Mouse (Mus musculus) heart, adult 2 months (tissue): Measurements from ENCODE around the gene Wdr25. TPM values are rescaled to one million over a fixed set of nuclear protein-coding genes. Genes with fewer than 3 reads are reported as not detected.

Source experiments
- DNase-seq, 2 experiments: peaks; one replicate each; pipeline ENCODE4 v3.0.0; 2021
- H3K27ac ChIP-seq: fragments of 200-600 bp; 2 replicates; pipeline ENCODE4 v1.8.1; 2022
- H3K27me3 ChIP-seq: fragments of 200-500 bp; 2 replicates; pipeline ENCODE4 v1.6.1; 2012; ENCODE audit warnings: mild to moderate bottlenecking, low read length, inconsistent platforms, mixed read lengths; ENCODE audit not compliant: control insufficient read depth, insufficient read depth
- H3K36me3 ChIP-seq: fragments of 200-500 bp; 2 replicates; pipeline ENCODE4 v1.6.1; 2012; ENCODE audit warnings: low read length, inconsistent platforms; ENCODE audit not compliant: control insufficient read depth, insufficient read depth
- H3K4me1 ChIP-seq: fragments of 200-500 bp; 2 replicates; pipeline ENCODE4 v1.6.1; 2011; ENCODE audit warnings: low read length; ENCODE audit not compliant: control insufficient read depth, insufficient read depth
- H3K4me3 ChIP-seq: fragments of 200-600 bp; 2 replicates; pipeline ENCODE4 v1.8.1; 2022
- H3K79me2 ChIP-seq: fragments of 200-500 bp; replicated peaks from 2 replicates; pipeline ENCODE4 v1.6.1; 2012; ENCODE audit warnings: mild to moderate bottlenecking, inconsistent platforms, low read length, moderate library complexity, mixed read lengths; ENCODE audit not compliant: control insufficient read depth, insufficient read depth
- H3K9ac ChIP-seq: fragments of 200-500 bp; 2 replicates; pipeline ENCODE4 v1.6.1; 2012; ENCODE audit warnings: low read depth, mild to moderate bottlenecking, control low read depth, inconsistent platforms, low read length, mixed read lengths
- CTCF ChIP-seq: fragments of 200-600 bp; IDR thresholded peaks from 2 replicates; pipeline ENCODE4 v1.8.1; 2022; ENCODE audit warnings: antibody characterized with exemption, mild to moderate bottlenecking, moderate library complexity
- EP300 ChIP-seq: fragments of 200-500 bp; IDR thresholded peaks from 2 replicates; pipeline ENCODE4 v1.6.1; 2011; ENCODE audit warnings: low read depth, low read length, control low read depth; ENCODE audit not compliant: insufficient read depth
- POLR2A ChIP-seq: fragments of 200-500 bp; IDR thresholded peaks from 2 replicates; pipeline ENCODE4 v1.6.1; 2011; ENCODE audit warnings: mild to moderate bottlenecking, low read depth, low read length, control low read depth; ENCODE audit not compliant: insufficient read depth
- WGBS: fragments of 180-500 bp; shearing (Covaris S2); methylation state at CpG from one replicate; pipeline ENCODE4 v1.1.7; 2018; 5-methylcytosine and 5-hydroxymethylcytosine counted together
- intact Hi-C: fragments of 180-260 bp; cut with DNase I; formaldehyde crosslinking; loops from one replicate; pipeline ENCODE4 v1.15.1; 2025
- polyA plus RNA-seq: library from polyadenylated mRNA; depleted of rRNA; stranded (reverse); fragments of >200 nt; gene quantifications from 2 replicates; pipeline ENCODE4 v1.2.3, GENCODE M21; 2012
- total RNA-seq, 2 experiments: library from RNA; stranded (reverse); gene quantifications; 2 replicates each; pipeline ENCODE4 v1.2.3; 2021

Wdr25 gene
- total and polyA plus RNA-seq, 3 experiments = 3.5 to 9.5 (median 4.9) TPM

- intact Hi-C loops = no loop called here
- no peak overlapping the region for H3K9ac ChIP-seq
- TF ChIP-seq EP300 = no peak
- TF ChIP-seq CTCF = no peak
- TF ChIP-seq POLR2A = no peak
- H3K79me2 ChIP-seq = no peaks in the 10 kb centered on the region
- WGBS = 86% methylated on average over 7 of the region's 7 CpGs
- H3K4me1 ChIP-seq = no peaks in the 10 kb centered on the region; the same call in 1 of the 2 replicates
- H3K27me3 ChIP-seq = no peaks in the 10 kb centered on the region
- H3K36me3 ChIP-seq = no peaks in the 10 kb centered on the region
- no peak overlapping the region for H3K27ac ChIP-seq
- no peak overlapping the region for H3K4me3 ChIP-seq
- DNase-seq = no peak
Measured at GRCm38 (mm10) chr12:108916447-108917042, 23.1 kb downstream of the Wdr25 start.

DNA sequence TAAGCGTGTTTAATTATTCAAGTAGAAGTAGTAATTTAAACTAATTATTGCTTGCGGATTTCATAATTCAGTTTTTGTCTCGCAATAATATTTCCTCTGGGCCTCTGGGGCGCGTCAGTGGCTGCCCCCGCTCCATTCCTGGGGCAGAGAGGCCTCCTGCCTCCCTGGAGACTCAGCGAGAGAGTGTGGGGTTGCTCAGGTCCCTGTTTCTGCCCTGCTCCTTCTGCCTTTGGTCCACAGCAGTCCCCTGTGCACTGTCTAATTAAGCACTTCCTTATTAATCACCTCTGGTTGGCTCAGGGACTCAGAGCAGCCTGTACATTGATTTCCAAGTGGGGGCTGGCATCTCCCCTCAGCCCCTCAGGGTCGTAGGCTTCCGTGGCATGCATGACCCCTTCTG, 24.1 kb downstream of the Wdr25 start:
- WGBS = 80% methylated on average over 9 of the region's 9 CpGs
- no peak overlapping the region for H3K27ac ChIP-seq
- TF ChIP-seq EP300 (no peak), POLR2A (no peak), CTCF (no peak)
- no peaks in the 10 kb centered on the region for H3K27me3 ChIP-seq
- no peaks in the 10 kb centered on the region; the same call in 1 of the 2 replicates for H3K4me1 ChIP-seq
- no peak for DNase-seq
- H3K36me3 ChIP-seq = no peaks in the 10 kb centered on the region
- H3K4me3 ChIP-seq = no peak overlapping the region
- H3K79me2 ChIP-seq = no peaks in the 10 kb centered on the region
- intact Hi-C loops = no loop called here
- H3K9ac ChIP-seq = no peak overlapping the region

DNA sequence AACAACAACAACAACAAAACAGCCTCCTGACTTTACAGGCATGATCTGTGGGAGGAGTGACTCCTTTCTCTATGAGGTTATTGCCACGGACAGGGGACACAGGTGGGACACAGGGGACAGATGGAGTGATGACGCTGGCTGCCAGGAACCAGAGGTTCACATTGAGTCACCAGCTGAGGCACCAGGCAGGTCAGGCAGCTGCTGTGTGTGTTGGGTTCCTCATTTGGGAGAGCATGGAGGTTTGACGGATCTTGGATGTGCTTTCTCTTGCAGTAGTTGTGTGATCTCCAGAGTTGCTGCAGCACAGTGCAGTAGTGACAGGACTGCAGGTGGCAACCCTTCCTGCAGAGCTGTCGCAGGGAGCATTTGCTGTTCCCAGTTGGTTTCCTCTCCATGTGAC, 25.3 kb downstream of the Wdr25 start:
- Histone ChIP-seq H3K9ac (no peak overlapping the region), H3K27ac (no peak overlapping the region), H3K79me2 (no peaks in the 10 kb centered on the region), H3K27me3 (no peaks in the 10 kb centered on the region), H3K4me3 (no peak overlapping the region), H3K4me1 (no peaks in the 10 kb centered on the region; the same call in 1 of the 2 replicates), H3K36me3 (no peaks in the 10 kb centered on the region)
- DNase-seq = no peak
- intact Hi-C loops = no loop called here
- WGBS = 54% methylated on average over 4 of the region's 4 CpGs
- TF ChIP-seq EP300 = no peak
- TF ChIP-seq CTCF = no peak
- no peak for TF ChIP-seq POLR2A

- no peak overlapping the region for H3K27ac ChIP-seq
- 88% methylated on average over 8 of the region's 11 CpGs for WGBS
- intact Hi-C loops = no loop called here
- no peaks in the 10 kb centered on the region for H3K36me3 ChIP-seq
- no peak overlapping the region for H3K4me3 ChIP-seq
- H3K27me3 ChIP-seq = no peaks in the 10 kb centered on the region
- no peaks in the 10 kb centered on the region for H3K79me2 ChIP-seq
- TF ChIP-seq EP300 (no peak), CTCF (no peak), POLR2A (no peak)
- no peak overlapping the region for H3K9ac ChIP-seq
- H3K4me1 ChIP-seq = no peaks in the 10 kb centered on the region
- DNase-seq = no peak
Measured at GRCm38 (mm10) chr12:108926606-108927111, 33.2 kb downstream of the Wdr25 start.

- H3K79me2 ChIP-seq = no peaks in the 10 kb centered on the region
- TF ChIP-seq EP300 = no peak
- no peak for TF ChIP-seq POLR2A
- no peak for TF ChIP-seq CTCF
- H3K27ac ChIP-seq = no peak overlapping the region
- H3K27me3 ChIP-seq = no peaks in the 10 kb centered on the region
- DNase-seq = no peak
- H3K9ac ChIP-seq = no peak overlapping the region
- intact Hi-C loops = no loop called here
- H3K4me3 ChIP-seq = no peak overlapping the region
- WGBS = 95% methylated on average over 2 of the region's 2 CpGs
- H3K4me1 ChIP-seq = no peaks in the 10 kb centered on the region
- no peaks in the 10 kb centered on the region for H3K36me3 ChIP-seq
Measured at GRCm38 (mm10) chr12:108928249-108928648, 34.8 kb downstream of the Wdr25 start.

GRCm38 (mm10) chr12:108929475-108929874, 36.0 kb downstream of the Wdr25 start:
- H3K4me1 ChIP-seq = no peaks in the 10 kb centered on the region

More at GRCm38 (mm10) chr12:108929475-108929874, 36.0 kb downstream of the Wdr25 start:
- no peaks in the 10 kb centered on the region for H3K27me3 ChIP-seq
- no peak overlapping the region for H3K4me3 ChIP-seq
- no peak overlapping the region for H3K9ac ChIP-seq
- TF ChIP-seq CTCF (no peak), EP300 (no peak), POLR2A (no peak)
- intact Hi-C loops = no loop called here
- H3K36me3 ChIP-seq = no peaks in the 10 kb centered on the region
- H3K27ac ChIP-seq = no peak overlapping the region
- DNase-seq = no peak
- H3K79me2 ChIP-seq = no peaks in the 10 kb centered on the region
- 37% methylated on average over 3 of the region's 3 CpGs for WGBS
